Mouse (Mus musculus) liver, postnatal 0 days (tissue): Measurements from ENCODE around the gene Prss8.

Experiments used
- CTCF ChIP-seq: sonication (generic); IDR thresholded peaks from 2 replicates; pipeline ENCODE4 v1.5.1; 2016; ENCODE audit warnings: antibody characterized with exemption, low read depth
- EP300 ChIP-seq: IDR thresholded peaks from 2 replicates; pipeline ENCODE4 v1.6.1; 2016; ENCODE audit warnings: antibody characterized with exemption, low read depth, mild to moderate bottlenecking

- TF ChIP-seq CTCF (no peak), EP300 (no peak)
Measured at GRCm38 (mm10) chr7:127898179-127898956, 31.5 kb downstream of the Prss8 start.
